Mouse (Mus musculus) mature B cell (primary cell): ENCODE results near the gene Olfr802.

ENCODE experiments used
- in situ Hi-C: fragments of 300-500 bp; cut with MboI; formaldehyde crosslinking; loops from 2 replicates; pipeline ENCODE4 v1.14.3; 2019

The Olfr802 gene

GRCm38 (mm10) chr10:129688069-129688468 is at the start of gene Olfr802:
TSS of gene Olfr802 (minus strand) at chr10:129688169.
- in situ Hi-C loops, result no loop called here

- in situ Hi-C loops, result no loop called here
Measured at GRCm38 (mm10) chr10:129729275-129729674, 41.3 kb upstream of the Olfr802 start, which contains the start of gene Olfr805. TSS of gene Olfr805 (minus strand) at chr10:129729375.

- in situ Hi-C loops, result no loop called here
Measured at GRCm38 (mm10) chr10:129702910-129703309, 14.9 kb upstream of the Olfr802 start, which contains the start of gene Olfr804. TSS of gene Olfr804 (plus strand) at chr10:129703210.

GRCm38 (mm10) chr10:129694186-129694585 is 6.2 kb upstream of the Olfr802 start, which contains the start of gene Olfr803:
TSS of gene Olfr803 (minus strand) at chr10:129694286.
- in situ Hi-C loops, result no loop called here

- in situ Hi-C loops, result no loop called here
Measured at GRCm38 (mm10) chr10:129673765-129674164, 14.2 kb downstream of the Olfr802 start, which contains the start of gene Olfr801. TSS of gene Olfr801 (minus strand) at chr10:129673865.

GRCm38 (mm10) chr10:129657394-129657793 is 30.6 kb downstream of the Olfr802 start, which contains the start of gene Olfr800:
TSS of gene Olfr800 (plus strand) at chr10:129657694.
- in situ Hi-C loops, result no loop called here

- in situ Hi-C loops, result no loop called here
Measured at GRCm38 (mm10) chr10:129651763-129652162, 36.2 kb downstream of the Olfr802 start.

GRCm38 (mm10) chr10:129637184-129637583 is 50.8 kb downstream of the Olfr802 start, which contains the start of gene Olfr799:
TSS of gene Olfr799 (plus strand) at chr10:129637484.
- in situ Hi-C loops, result no loop called here

- in situ Hi-C loops, result no loop called here
Measured at GRCm38 (mm10) chr10:129627834-129628233, 60.1 kb downstream of the Olfr802 start, which contains the start of gene Olfr798. TSS of gene Olfr798 (minus strand) at chr10:129627934.
